Mouse (Mus musculus): Measurements from ENCODE around the gene Lrp6. TPM values are rescaled to one million over a fixed set of nuclear protein-coding genes. Genes with fewer than 3 reads are reported as not detected.

The Lrp6 gene
- polyA plus RNA-seq, 1 experiment from 2014 or later = 14.9 TPM

GRCm38 (mm10) chr6:134449958-134450357, 116.8 kb downstream of the Lrp6 start:
- Histone ChIP-seq H3K36me3 (peaks cover 85% of the 10 kb centered on the region), H3K27me3 (replicated peaks) (no peaks in the 10 kb centered on the region), H3K9ac (no peak overlapping the region), H3K9me3 (no peaks in the 10 kb centered on the region), H3K27ac (replicated peaks) (no peak overlapping the region), H3K4me1 (peaks cover 6% of the 10 kb centered on the region; the same call in 1 of the 2 replicates), H3K4me2 (no peak overlapping the region), H3K4me3 (no peak overlapping the region)
- ATAC-seq (ENCODE audit: extremely low read depth, insufficient number of reproducible peaks, low FRiP score, low TSS enrichment) = no peak
- WGBS = 62% methylated on average over 11 of the region's 11 CpGs

- Histone ChIP-seq H3K4me1 (peaks cover 10% of the 10 kb centered on the region; the same call in 1 of the 2 replicates), H3K27ac (replicated peaks) (no peak overlapping the region), H3K36me3 (peaks cover 75% of the 10 kb centered on the region), H3K9ac (no peak overlapping the region), H3K9me3 (no peaks in the 10 kb centered on the region), H3K4me2 (no peak overlapping the region), H3K27me3 (replicated peaks) (no peaks in the 10 kb centered on the region), H3K4me3 (no peak overlapping the region)
- WGBS = 89% methylated on average over 12 of the region's 12 CpGs
- no peak for ATAC-seq (ENCODE audit: extremely low read depth, insufficient number of reproducible peaks, low FRiP score, low TSS enrichment)
Measured at GRCm38 (mm10) chr6:134448451-134448850, 118.3 kb downstream of the Lrp6 start.

GRCm38 (mm10) chr6:134443925-134444324, 122.8 kb downstream of the Lrp6 start:
- no peak overlapping the region for H3K9ac ChIP-seq
- H3K27me3 ChIP-seq (replicated peaks) = 0 out of 2 replicates have a peak, but pooled peaks cover 4% of the 10 kb centered on the region
- H3K9me3 ChIP-seq = no peaks in the 10 kb centered on the region
- WGBS = 70% methylated on average over 5 of the region's 5 CpGs
- peaks cover 29% of the 10 kb centered on the region for H3K4me1 ChIP-seq
- no peak for ATAC-seq (ENCODE audit: extremely low read depth, insufficient number of reproducible peaks, low FRiP score, low TSS enrichment)
- H3K27ac ChIP-seq (replicated peaks) = 0 out of 2 replicates have a peak overlapping the region, but pooled peaks have one; percentile 9
- no peak overlapping the region for H3K4me3 ChIP-seq
- H3K4me2 ChIP-seq = no peak overlapping the region
- H3K36me3 ChIP-seq = peaks cover 34% of the 10 kb centered on the region

- Histone ChIP-seq H3K36me3 (peaks cover 28% of the 10 kb centered on the region), H3K4me2 (no peak overlapping the region), H3K9ac (no peak overlapping the region), H3K4me3 (no peak overlapping the region), H3K9me3 (no peaks in the 10 kb centered on the region), H3K27me3 (replicated peaks) (0 out of 2 replicates have a peak, but pooled peaks cover 4% of the 10 kb centered on the region), H3K27ac (replicated peaks) (peak overlapping the region; percentile 9; the same call in 1 of the 2 replicates), H3K4me1 (peaks cover 30% of the 10 kb centered on the region)
- ATAC-seq (ENCODE audit: extremely low read depth, insufficient number of reproducible peaks, low FRiP score, low TSS enrichment) = no peak
- WGBS = 66% methylated on average over 9 of the region's 9 CpGs
Measured at GRCm38 (mm10) chr6:134443198-134443904, 123.4 kb downstream of the Lrp6 start.

- Histone ChIP-seq H3K36me3 (peaks cover 26% of the 10 kb centered on the region), H3K4me1 (peaks cover 30% of the 10 kb centered on the region), H3K4me3 (no peak overlapping the region), H3K4me2 (no peak overlapping the region), H3K27ac (replicated peaks) (no peak overlapping the region), H3K9ac (no peak overlapping the region), H3K27me3 (replicated peaks) (peaks cover 7% of the 10 kb centered on the region; the same call in 1 of the 2 replicates), H3K9me3 (no peaks in the 10 kb centered on the region)
- no peak for ATAC-seq (ENCODE audit: extremely low read depth, insufficient number of reproducible peaks, low FRiP score, low TSS enrichment)
- 46% methylated on average over 5 of the region's 5 CpGs for WGBS
Measured at GRCm38 (mm10) chr6:134442219-134442618, 124.5 kb downstream of the Lrp6 start.

- no peak overlapping the region for H3K9ac ChIP-seq
- H3K9me3 ChIP-seq = no peaks in the 10 kb centered on the region
- 77% methylated on average over 3 of the region's 3 CpGs for WGBS
- H3K4me3 ChIP-seq = no peak overlapping the region
- no peak for ATAC-seq (ENCODE audit: extremely low read depth, insufficient number of reproducible peaks, low FRiP score, low TSS enrichment)
- H3K27me3 ChIP-seq (replicated peaks) = peaks cover 8% of the 10 kb centered on the region; the same call in 1 of the 2 replicates
- H3K36me3 ChIP-seq = peaks cover 21% of the 10 kb centered on the region
- no peak overlapping the region for H3K27ac ChIP-seq (replicated peaks)
- H3K4me1 ChIP-seq = peaks cover 30% of the 10 kb centered on the region
- no peak overlapping the region for H3K4me2 ChIP-seq
Measured at GRCm38 (mm10) chr6:134441716-134442115, 125.0 kb downstream of the Lrp6 start.

GRCm38 (mm10) chr6:134440023-134440422, 126.7 kb downstream of the Lrp6 start:
- Histone ChIP-seq H3K36me3 (peaks cover 6% of the 10 kb centered on the region), H3K4me3 (peak overlapping the region; percentile 40), H3K9me3 (no peaks in the 10 kb centered on the region), H3K4me1 (peaks cover 30% of the 10 kb centered on the region), H3K9ac (peak overlapping the region; percentile 68), H3K4me2 (peak overlapping the region; percentile 70), H3K27me3 (replicated peaks) (peaks cover 8% of the 10 kb centered on the region; the same call in 1 of the 2 replicates), H3K27ac (replicated peaks) (peak overlapping the region; percentile 63)
- ATAC-seq (ENCODE audit: extremely low read depth, insufficient number of reproducible peaks, low FRiP score, low TSS enrichment) = no peak
- WGBS = 27% methylated on average over 10 of the region's 10 CpGs

- H3K4me2 ChIP-seq = peak overlapping the region; percentile 70
- 0 out of 2 replicates have a peak, but pooled peaks cover under 1% of the 10 kb centered on the region for H3K36me3 ChIP-seq
- 22% methylated on average over 23 of the region's 23 CpGs for WGBS
- peak overlapping the region; percentile 68 for H3K9ac ChIP-seq
- H3K4me3 ChIP-seq = peak overlapping the region; percentile 40
- peaks cover 8% of the 10 kb centered on the region; the same call in 1 of the 2 replicates for H3K27me3 ChIP-seq (replicated peaks)
- peak overlapping the region; percentile 63 for H3K27ac ChIP-seq (replicated peaks)
- H3K4me1 ChIP-seq = peaks cover 30% of the 10 kb centered on the region
- no peak for ATAC-seq (ENCODE audit: extremely low read depth, insufficient number of reproducible peaks, low FRiP score, low TSS enrichment)
- no peaks in the 10 kb centered on the region for H3K9me3 ChIP-seq
Measured at GRCm38 (mm10) chr6:134439401-134440021, 127.3 kb downstream of the Lrp6 start.

- no peak overlapping the region for H3K9ac ChIP-seq
- H3K4me1 ChIP-seq = peaks cover 21% of the 10 kb centered on the region
- H3K9me3 ChIP-seq = no peaks in the 10 kb centered on the region
- no peak overlapping the region for H3K4me3 ChIP-seq
- no peak for ATAC-seq (ENCODE audit: extremely low read depth, insufficient number of reproducible peaks, low FRiP score, low TSS enrichment)
- peaks cover 8% of the 10 kb centered on the region; the same call in 1 of the 2 replicates for H3K27me3 ChIP-seq (replicated peaks)
- H3K36me3 ChIP-seq = no peaks in the 10 kb centered on the region
- no peak overlapping the region for H3K4me2 ChIP-seq
- WGBS = 63% methylated on average over 5 of the region's 5 CpGs
- no peak overlapping the region for H3K27ac ChIP-seq (replicated peaks)
Measured at GRCm38 (mm10) chr6:134436955-134437354, 129.8 kb downstream of the Lrp6 start.

GRCm38 (mm10) chr6:134434866-134435390, 131.8 kb downstream of the Lrp6 start:
- Histone ChIP-seq H3K36me3 (no peaks in the 10 kb centered on the region), H3K9ac (no peak overlapping the region), H3K27ac (replicated peaks) (no peak overlapping the region), H3K4me3 (no peak overlapping the region), H3K27me3 (replicated peaks) (peaks cover 4% of the 10 kb centered on the region; the same call in 1 of the 2 replicates), H3K4me2 (no peak overlapping the region), H3K9me3 (no peaks in the 10 kb centered on the region), H3K4me1 (peaks cover 15% of the 10 kb centered on the region)
- 61% methylated on average over 9 of the region's 9 CpGs for WGBS
- ATAC-seq (ENCODE audit: extremely low read depth, insufficient number of reproducible peaks, low FRiP score, low TSS enrichment) = no peak

- peaks cover 4% of the 10 kb centered on the region; the same call in 1 of the 2 replicates for H3K27me3 ChIP-seq (replicated peaks)
- H3K36me3 ChIP-seq = no peaks in the 10 kb centered on the region
- H3K4me2 ChIP-seq = no peak overlapping the region
- H3K9me3 ChIP-seq = no peaks in the 10 kb centered on the region
- no peak for ATAC-seq (ENCODE audit: extremely low read depth, insufficient number of reproducible peaks, low FRiP score, low TSS enrichment)
- H3K27ac ChIP-seq (replicated peaks) = no peak overlapping the region
- peaks cover 6% of the 10 kb centered on the region; the same call in 1 of the 2 replicates for H3K4me1 ChIP-seq
- no peak overlapping the region for H3K4me3 ChIP-seq
- WGBS = 75% methylated on average over 6 of the region's 6 CpGs
- no peak overlapping the region for H3K9ac ChIP-seq
Measured at GRCm38 (mm10) chr6:134434044-134434443, 132.7 kb downstream of the Lrp6 start.

Data from heart, embryonic 13.5 days (tissue).